In genomic region chr5:30683993-30684392, GRCm38 (mm10) we compare ENCODE assay signal across 1 mouse cellular context.
TF ChIP-seq lines count a peak whose summit lies in the region.

No protein-coding gene starts in this region.

TF ChIP-seq in CH12.LX, 34 proteins besides CTCF, POLR2A, EP300 and RAD21:
- TF ChIP-seq SIN3A (IDR thresholded peaks at IDR 0.05; ENCODE audit: low read length) (no peak), USF2 (conservative IDR thresholded peaks at IDR 0.05; ENCODE audit: low read depth, low read length) (no peak), ZC3H11A (IDR thresholded peaks at IDR 0.05; ENCODE audit: low read depth, low read length) (no peak), KAT2A (IDR thresholded peaks at IDR 0.05; ENCODE audit: insufficient replicate concordance, low read length) (no peak), E2F4 (IDR thresholded peaks at IDR 0.05; ENCODE audit: insufficient replicate concordance, low read depth, low read length) (no peak), IRF4 (IDR thresholded peaks at IDR 0.05; ENCODE audit: low read depth, low read length) (no peak), CHD2 (IDR thresholded peaks at IDR 0.05; ENCODE audit: low read length) (no peak)
